Mouse (Mus musculus) kidney, adult 10 weeks (tissue): ENCODE data around the gene Gm364. TPM values are rescaled to one million over a fixed set of nuclear protein-coding genes. Genes with fewer than 3 reads are reported as not detected.

Source experiments
- polyA plus RNA-seq: library from polyadenylated mRNA; stranded (reverse); fragments of 350-450 nt; fragmentation: Illumina TruSeq; extraction: RNeasy Lipid Tissue Mini Kit (QIAGEN cat#74804); gene quantifications from one replicate; pipeline ENCODE4 v1.2.3, GENCODE M21; 2014; ENCODE audit warnings: low read depth, low replicate concordance

Gene Gm364
- polyA plus RNA-seq, result not detected

DNA sequence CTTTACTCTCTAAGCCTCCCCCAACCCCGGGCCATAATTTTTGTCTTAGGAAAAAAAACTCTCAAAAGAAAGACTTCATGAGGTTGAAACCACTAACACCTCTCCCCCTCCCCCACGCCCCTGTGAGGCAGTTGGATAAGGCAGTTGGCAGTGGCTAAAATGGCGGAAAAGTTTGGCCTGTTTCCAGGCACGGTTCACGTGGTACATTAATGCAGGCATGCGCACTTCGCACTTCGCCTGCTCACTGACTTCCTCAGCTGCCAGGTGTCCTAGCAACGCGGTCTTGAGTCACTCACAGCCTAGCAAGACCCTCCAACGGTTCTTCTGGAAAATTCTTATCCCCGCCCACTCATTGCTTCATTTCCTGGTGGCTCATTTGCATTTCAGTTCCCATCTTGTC, at the start of gene Gm364:
Gm364 (plus strand) TSS at position 386 of the 400 bp plus-strand sequence.

DNA sequence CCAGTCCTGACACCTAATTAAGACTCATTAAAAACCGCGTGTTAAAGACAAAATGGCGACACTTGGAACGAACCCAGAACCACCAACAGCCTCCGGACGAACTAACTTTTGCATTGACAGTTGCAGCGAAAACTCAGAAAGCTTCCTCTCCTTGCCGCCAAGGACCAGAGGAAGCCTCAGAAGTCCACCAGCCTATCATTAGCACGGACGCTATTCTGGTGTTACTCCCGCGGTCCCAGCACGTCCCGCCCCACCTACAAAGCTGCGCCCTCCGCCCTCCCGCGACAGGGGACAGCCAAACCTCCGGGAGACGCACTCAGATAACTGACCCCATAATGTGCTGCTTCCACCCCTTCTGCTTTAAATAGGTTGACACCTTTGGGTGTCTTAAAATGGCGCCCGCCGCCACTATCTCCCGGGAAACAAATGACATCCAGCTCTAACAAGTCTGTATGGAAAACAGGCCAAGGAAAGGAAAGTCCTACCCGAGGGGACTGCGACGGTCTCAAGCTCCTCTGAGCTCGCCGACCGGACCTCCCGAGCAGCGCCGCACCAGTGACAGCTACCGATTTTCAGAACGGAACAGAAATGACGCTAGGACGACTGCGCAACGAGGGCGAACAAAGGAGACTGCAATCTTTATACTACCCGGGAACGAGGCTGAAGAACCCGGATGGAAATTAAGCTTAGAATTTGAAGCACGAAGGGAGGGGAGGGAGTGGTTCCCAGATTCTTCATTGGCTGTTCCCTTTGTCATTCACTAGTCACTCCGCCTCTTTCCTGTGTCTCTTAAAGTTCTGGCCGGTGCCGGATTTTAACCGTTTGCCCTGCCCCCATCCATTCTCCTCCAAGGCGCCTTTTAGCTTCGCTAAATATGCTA, 16.3 kb upstream of the Gm364 start, which contains the start of gene Rbmx:
Rbmx (minus strand) TSS at position 670 of the 880 bp plus-strand sequence.

DNA sequence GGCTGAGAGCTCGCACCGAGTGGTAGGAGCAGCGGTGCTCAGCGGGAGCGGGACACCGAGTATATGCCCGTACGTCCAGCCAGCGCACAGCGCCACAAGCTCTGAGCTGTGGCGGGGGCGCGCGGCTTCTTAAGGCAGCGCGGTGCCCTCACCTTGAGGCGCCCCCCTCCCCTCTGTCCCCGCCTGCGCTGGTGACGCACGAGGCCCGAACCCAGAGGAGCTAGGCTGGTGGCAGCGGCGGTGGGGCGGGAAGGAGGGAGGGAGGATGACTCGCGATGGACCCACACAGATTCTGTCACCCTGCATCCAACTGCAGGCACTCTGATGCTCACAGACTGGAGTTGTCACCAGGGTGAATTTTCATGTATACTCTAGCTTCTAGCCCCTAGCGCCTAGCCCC, 94.7 kb downstream of the Gm364 start, which contains the start of gene Gpr101:
Gpr101 (minus strand) TSS at position 124 of the 400 bp plus-strand sequence.

Other genes with a start within 250 kb of the Gm364 start
- not detected for gene Cd40lg, start 197.0 kb upstream of the Gm364 start, polyA plus RNA-seq
- 32.0 TPM for gene Arhgef6, start 70.4 kb upstream of the Gm364 start, polyA plus RNA-seq
- 61.9 TPM for gene Rbmx, start 16.1 kb upstream of the Gm364 start, polyA plus RNA-seq
- not detected for gene Gpr101, start 94.6 kb downstream of the Gm364 start, polyA plus RNA-seq